Mouse (Mus musculus) cerebellum, adult 11-12 months (tissue): ENCODE data around the gene Triobp.

Experiments
- DNase-seq: peaks from one replicate; pipeline ENCODE4 v3.0.0; 2022

Gene Triobp

DNA sequence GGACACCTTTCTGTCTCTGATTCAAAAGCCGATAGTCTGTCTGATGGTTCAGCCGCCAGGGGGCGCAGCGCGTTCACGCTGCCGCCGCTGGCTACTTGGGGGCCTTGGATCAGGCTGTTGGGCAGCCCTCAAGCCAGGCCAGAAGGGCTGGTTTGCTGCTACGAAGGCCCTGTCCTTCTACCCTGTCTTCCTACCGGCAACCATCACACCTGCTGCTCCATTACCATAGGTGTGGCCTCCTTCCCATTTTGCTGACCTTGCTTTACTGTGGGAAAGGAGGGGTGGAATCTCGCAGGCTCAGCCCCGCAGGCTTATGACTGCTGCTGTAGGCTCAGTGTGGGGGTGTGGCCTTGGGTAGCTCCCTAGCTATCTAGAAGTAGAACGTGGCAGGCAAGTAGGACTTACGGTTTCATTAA lies 90.4 kb downstream of the Triobp start:
- DNase-seq: peak; percentile 68

DNA sequence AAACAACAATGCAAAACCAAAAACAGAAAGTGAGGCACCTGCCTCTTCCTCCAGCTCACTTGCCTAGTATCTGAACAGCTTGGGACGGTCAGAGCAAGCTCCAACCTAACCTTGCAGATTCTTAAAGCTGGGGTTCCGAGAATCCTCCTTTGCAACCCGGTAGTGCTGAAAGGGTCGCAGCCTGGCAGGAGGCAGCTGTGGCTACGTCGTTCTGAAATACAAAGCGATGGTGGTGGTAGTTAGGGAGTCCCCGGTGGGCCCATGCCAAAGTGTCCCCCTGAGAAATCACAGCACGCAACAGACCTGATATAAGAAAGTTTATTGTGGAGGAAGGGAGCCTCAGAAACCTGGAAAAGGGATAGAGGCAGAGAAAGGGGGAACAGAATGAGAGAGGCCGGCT lies 90.8 kb downstream of the Triobp start:
- no peak for DNase-seq

- DNase-seq: peak; percentile 66
Observed at GRCm38 (mm10) chr15:79038853-79039252, 91.3 kb downstream of the Triobp start.

DNA sequence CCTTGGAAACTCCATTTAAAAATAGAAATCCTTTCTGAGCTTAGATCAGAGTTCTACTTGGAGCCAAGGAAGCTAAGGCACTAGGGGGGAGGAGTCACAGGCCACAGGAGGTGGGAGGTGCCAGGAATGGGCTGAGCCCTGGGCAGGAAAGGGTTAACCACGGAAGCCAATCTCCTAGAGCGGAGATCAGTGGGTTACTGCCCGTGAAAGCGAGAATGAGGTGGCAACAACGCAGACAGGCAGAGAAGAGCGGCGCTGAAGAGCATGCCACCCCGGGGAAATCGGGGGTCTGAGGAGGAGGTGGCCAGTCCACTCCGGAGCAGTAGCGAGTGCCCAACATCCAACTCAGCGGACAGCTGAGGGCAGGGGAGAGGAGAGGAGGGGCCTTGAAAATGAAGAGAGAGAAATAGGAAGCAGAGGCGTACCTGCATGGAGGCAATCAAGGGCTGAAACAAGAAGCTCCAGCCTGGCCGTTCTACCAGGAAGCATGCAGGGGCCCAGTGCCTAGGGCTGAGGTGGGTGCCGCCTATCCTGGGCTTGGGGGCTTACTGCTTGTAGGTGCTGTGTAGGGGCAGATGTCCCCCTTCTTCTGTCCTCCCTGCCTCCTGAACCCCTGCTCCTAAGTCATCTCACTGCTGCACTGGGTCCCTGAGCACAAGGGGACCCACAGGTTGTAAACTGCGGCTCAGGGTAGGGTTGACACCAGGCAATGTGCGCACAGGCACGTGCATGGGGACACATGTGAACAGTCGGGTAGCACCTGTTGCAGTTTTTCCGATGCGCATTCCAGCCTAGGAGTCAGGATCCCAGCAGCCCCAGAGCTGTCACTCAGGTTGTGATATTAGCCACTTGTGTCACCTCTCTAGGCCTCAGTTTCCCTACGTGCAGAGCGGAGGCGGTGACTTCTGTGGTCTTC lies 93.2 kb downstream of the Triobp start:
- DNase-seq: no peak

DNA sequence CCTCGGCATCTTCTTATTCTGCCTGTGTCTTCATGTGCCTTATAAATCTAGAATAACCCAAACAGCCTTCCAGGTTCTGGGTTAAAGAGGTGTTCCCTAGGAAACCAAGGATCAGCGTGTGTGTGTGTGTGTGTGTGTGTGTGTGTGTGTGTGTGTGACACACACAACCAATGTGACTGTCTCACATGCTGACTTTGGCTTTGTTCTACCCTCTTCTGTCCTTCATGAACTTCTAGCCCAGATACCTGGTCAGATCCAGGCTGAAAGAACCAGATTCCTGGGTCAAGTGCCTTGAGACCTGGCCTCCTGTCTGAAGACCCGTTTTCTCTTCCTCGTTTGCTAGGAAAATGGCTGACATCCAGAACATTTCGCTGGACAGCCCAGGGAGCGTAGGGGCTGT lies 94.1 kb downstream of the Triobp start, which contains the start of gene Galr3:
Galr3 (plus strand) TSS at position 301 of the 400 bp plus-strand sequence.
- no peak for DNase-seq

- DNase-seq: no peak
Observed at GRCm38 (mm10) chr15:79042721-79043491, 95.4 kb downstream of the Triobp start.

- DNase-seq: no peak
Observed at GRCm38 (mm10) chr15:79044837-79045236, 97.3 kb downstream of the Triobp start.

DNA sequence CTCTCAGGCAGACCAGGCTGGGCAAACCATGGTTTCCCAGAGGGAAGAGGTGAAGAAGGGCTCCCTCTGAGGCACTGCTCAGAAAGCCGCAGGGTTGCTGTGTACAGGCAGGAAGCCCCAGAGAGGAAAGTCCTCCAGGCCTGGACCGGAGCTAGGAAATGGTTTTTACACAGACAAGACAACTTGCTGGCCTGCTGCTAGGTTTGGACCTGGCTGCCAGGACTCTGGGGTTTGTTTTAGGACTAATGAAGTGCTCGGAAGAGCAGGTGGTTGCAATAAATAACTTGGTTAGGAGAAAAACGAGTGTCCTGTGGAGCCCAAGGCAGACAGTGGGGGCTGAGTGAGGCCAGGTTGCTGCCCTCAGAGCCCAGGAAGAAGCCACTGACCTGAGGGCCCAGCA lies 100.7 kb downstream of the Triobp start:
- no peak for DNase-seq

DNA sequence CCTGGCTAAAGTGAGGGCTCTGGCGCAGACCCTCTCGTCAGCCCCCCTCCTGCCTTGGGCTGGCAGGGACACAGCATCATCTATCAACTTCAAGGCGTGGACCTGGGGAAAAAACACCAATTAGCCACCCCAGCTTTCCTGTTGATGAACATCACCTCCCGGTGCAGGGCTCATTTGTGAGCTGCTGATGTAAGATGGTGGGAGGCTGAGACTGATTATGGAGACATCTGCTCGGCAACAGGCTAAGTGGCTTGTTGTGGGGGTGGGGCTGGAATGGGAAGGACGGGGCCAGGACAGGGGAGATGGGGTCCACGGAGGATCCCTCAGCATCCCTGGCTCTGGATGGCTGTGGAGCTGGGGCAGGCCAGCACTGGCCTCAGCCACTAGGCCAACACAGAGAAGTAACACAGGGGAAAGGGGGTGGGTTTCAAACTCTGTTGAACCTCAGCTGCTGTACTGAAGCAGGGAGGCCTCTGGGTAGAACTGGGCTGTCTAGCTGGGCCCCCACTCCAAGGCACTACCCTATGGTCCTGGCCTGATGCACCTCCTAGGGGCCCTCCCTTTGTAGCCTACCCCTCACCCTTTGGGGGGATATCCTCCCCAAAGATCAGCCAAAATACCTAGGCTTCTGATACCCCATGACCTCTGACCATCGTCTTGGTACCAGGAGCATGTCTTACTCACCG lies 102.8 kb downstream of the Triobp start:
- DNase-seq: no peak

DNA sequence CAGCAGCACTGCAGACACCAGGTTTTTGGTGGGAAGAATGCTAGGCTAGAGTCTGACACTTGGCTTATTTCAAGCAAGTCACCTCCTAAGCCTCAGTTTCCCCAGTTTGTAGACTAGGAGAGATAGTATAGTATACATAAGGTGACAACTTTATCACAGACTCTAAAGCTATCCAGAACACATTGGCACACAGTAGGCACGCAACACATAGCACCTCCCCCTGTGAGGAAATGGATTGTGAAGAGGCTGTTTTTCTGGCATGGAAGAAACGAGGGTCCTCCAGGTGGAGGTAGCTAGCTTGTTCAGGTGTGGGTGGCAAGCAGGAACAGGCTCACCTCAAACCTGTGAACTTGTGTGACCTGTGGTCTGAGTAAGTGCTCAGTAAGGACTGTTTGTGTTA lies 103.4 kb downstream of the Triobp start:
- no peak for DNase-seq

GRCm38 (mm10) chr15:79051461-79052360 lies 104.2 kb downstream of the Triobp start:
- DNase-seq: no peak

GRCm38 (mm10) chr15:79052366-79052765 lies 104.8 kb downstream of the Triobp start:
- no peak for DNase-seq
